Mouse (Mus musculus) brain, embryonic 14.5 days (tissue): ENCODE results near the gene Pfdn2. TPM values are rescaled to one million over a fixed set of nuclear protein-coding genes. Genes with fewer than 3 reads are reported as not detected.

Experiments
- DNase-seq: peaks from one replicate; pipeline ENCODE4 v3.0.0-alpha.2; 2011; ENCODE audit warnings: low read depth
- CTCF ChIP-seq: fragments of 200-500 bp; IDR thresholded peaks from 2 replicates; pipeline ENCODE4 v1.5.1; 2012; ENCODE audit warnings: inconsistent platforms, mild to moderate bottlenecking, moderate library complexity, borderline replicate concordance; ENCODE audit not compliant: insufficient read depth, insufficient read length; ENCODE audit errors: extremely low read depth
- POLR2A ChIP-seq: fragments of 200-500 bp; IDR thresholded peaks from 2 replicates; pipeline ENCODE4 v1.6.1; 2012; ENCODE audit warnings: mild to moderate bottlenecking, inconsistent platforms, borderline replicate concordance; ENCODE audit not compliant: poor library complexity, insufficient read depth, insufficient read length, severe bottlenecking; ENCODE audit errors: extremely low read depth
- polyA plus RNA-seq: library from polyadenylated mRNA; depleted of rRNA; stranded (reverse); fragments of >200 nt; gene quantifications from 2 replicates; pipeline ENCODE4 v1.2.3, GENCODE M21; 2012

Gene Pfdn2
- polyA plus RNA-seq, 1 experiment = 90.3 TPM

DNA sequence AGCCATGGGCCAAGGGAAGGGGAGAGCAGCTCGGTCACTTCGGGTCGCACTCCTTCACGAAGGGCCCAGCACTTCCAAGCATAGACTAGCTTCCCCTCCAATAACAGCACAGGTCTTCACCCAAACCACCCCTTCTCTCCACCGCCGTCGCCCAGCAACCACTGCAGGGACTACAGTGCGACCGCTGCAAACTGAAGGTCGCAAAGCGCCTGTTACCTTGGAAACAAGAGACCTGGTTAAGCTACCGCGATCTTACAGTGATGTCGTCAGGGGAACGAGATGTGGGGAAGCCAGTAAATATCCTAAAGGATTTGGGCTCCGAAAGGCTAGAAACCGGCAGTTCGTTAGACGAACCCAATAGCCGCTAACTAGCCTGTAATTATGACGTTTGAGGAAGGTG is 15.2 kb downstream of the Pfdn2 start, which contains the start of gene Klhdc9:
Gene Klhdc9, minus strand, starts transcription at position 143 of the 400 bp plus-strand sequence.
- TF ChIP-seq POLR2A (0 out of 2 replicates have a peak, but pooled peaks have one; percentile 16), CTCF (no peak)
- peak; percentile 99 for DNase-seq

DNA sequence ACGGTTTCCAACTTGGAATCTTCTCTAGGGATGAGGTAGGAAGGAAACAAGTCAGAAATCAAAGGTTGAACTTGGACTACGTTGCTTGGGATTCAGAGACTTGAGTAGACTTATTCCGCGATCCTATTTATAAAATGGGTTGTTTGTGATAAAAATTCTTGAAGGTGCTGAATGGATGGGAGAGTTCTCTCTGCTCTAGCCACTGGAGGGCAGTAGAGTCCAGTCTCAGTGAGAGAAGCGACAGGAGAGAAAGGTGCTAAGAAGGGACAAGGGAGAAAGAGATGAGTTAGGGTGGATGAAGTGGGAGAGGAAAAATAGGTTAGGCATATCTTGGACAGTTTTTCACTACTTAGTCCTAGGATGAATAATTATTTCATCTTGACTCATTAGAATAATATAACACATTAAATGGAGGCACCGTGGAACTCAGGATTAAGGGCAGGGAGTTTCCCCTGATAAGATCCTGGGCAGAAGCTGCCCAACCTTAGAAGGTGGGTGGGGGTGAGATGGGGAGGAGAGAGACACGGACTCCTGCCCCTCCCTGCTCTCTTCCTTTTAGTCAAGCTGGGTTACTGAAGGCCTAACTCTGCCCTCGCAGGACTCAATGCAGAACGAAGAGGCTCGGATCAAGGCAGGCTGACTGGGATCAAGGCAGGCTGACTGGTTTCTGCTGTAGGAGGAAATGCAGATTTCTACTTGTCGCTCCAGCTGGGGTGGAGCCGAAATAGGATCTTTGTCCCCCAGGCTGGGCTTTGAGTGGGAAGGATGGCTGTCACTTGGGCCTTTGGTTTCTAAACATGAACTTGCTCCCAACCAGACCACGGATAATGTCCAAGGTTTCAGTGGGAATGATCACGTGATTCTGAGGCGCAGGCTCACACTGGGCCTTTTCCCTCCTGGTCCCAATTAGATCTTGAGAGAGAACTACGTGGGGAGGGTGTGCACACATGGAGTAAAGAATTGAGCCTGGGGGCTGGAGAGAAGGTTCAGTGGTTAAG is 15.9 kb downstream of the Pfdn2 start:
- peak; percentile 92 for DNase-seq
- TF ChIP-seq POLR2A (no peak), CTCF (peak; percentile 80; the same call in 1 of the 2 replicates)

DNA sequence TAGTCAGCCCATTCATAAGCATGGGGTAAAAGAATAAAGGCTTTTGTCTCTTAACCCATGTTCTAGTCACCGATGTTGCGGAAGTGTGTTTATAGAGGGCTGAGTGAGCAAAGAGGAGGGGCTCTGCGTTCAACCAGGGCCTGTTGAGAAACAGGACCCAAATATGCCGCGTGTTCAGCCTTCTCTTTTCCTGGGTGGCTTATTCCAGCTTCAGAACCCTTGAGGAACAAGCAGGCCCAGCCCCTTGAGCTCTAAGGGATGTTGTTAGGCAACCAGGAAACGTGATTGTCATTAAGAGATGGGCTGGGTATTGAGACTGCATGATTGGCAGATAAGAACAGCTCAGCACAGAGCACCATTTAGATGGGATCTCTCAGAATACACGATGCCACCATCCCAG is 20.5 kb downstream of the Pfdn2 start:
- DNase-seq = peak; percentile 22
- TF ChIP-seq CTCF = no peak

DNA sequence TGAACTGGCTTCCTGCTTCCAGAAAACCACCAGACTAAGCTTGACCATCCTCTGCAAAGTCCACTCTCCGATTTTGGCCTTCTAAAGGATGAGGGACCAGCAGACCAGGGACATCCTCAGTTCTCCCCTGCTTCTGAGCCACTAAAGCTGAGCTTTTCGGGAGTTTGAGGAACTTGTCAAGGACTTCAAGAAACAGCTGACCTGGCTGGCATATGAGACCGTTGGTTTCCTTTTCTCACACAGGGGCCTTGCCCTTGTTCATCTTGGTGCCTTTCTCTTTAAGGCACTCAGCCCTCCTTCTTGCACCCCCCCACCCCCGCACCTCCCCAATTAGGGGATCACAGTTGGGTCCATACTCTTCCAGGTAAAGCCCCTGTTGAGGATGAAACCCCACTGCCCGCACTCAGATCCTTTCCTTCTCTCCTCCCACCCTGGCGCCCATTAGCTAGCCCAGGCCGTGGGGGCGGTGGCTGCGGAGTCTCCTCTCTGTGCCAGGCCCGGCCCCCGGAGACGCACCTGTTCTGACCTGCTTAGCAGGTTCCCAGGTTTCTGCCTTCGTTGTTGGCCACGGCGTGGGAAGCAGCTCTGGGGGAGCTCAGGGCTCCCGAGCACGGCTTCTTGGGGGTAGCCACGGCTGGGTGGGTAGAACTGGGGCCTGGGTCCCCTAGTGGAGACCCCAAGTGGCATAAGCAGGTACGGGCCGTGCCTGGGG is 24.5 kb downstream of the Pfdn2 start, which contains the start of gene Nectin4:
Gene Nectin4, plus strand, starts transcription at position 255 of the 712 bp plus-strand sequence.
- no peak for TF ChIP-seq POLR2A
- no peak for TF ChIP-seq CTCF

DNA sequence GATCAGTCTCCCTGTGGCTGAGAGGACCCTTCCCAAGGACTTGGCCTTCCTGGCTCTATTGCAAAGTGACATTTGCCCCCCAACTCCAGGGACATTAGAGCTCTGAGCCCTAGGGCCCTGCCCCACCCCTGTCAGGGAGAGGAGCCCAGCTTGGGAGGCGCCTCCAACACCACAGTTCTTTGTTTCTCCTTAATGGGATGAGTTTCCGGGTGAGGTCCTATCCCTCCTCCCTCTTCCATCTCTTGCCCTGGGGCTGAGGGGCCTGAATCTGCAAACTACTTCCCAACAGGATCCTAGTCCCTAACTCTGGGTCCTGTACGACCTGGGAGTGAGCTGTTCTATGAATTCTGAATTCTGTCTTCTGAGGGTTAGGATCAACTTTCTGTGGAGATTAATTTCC is 27.4 kb downstream of the Pfdn2 start:
- TF ChIP-seq CTCF = no peak

More for the DNA sequence above, 24.5 kb downstream of the Pfdn2 start, which contains the start of gene Nectin4:
- no peak for DNase-seq

DNA sequence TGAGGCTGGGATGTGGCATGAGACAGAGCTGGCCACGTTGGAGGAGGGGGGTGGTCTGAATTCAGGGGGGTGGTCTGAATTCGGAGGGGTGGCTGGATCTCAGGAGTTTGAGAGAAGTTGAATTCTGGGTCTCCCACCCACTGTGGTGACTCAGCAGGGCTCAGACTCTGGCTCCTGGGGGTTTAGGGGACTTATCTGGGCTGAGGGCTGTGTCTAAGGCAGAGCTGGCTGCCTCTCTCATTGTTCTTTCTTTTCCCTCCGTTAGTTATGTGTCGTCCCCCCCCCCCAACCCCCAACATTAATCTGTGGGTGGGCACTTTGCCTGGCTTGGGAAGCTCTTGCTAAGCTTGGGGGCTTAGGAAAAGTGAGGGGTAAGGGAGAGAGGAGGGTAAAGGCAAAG is 28.5 kb downstream of the Pfdn2 start:
- no peak for DNase-seq
- no peak for TF ChIP-seq POLR2A
- TF ChIP-seq CTCF = no peak

More for the DNA sequence above, 27.4 kb downstream of the Pfdn2 start:
- no peak for DNase-seq

DNA sequence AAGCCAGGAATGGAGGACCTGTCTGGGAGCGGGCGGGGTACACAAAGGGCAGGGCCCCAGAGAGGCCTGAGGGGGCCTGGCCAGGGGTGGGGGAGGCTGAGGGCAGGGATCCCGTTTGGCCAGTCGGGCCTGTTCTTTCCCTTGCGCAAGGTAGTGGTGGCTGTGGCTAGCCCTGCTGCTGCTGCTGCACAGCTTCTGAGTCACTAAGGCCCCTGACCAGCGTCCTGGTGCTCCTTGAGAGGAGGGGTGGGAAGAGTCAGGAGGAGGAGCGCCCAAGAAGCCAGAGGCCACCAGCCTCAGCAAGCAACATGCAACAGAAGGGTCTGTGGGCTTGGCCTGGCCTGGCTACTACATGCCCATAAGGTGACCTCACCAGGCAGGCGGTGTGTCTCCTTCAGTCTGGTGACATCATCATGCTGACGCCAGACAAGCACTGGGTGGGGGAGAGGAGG is 30.2 kb downstream of the Pfdn2 start:
- TF ChIP-seq POLR2A = no peak
- no peak for TF ChIP-seq CTCF
- no peak for DNase-seq

DNA sequence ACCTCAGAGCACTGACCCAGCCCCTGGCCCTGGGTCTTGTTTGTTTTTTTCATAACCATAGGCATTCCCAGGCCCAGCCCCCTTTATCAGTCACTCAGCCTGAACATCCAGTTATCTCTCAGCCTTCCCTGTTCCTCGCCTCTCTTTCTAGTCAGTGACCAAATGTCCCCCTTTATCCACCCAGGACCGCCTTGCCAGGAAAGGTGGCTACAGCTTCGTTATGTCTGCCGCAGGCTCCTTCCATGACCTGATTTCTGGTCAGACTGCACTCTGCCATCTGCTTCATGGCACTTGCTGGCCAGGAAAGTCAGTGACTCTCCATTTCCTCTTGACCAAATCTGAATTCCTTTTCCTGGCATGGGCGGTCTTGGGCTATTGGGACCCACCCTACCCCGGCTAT is 32.8 kb downstream of the Pfdn2 start:
- TF ChIP-seq CTCF (no peak), POLR2A (no peak)
- no peak for DNase-seq

DNA sequence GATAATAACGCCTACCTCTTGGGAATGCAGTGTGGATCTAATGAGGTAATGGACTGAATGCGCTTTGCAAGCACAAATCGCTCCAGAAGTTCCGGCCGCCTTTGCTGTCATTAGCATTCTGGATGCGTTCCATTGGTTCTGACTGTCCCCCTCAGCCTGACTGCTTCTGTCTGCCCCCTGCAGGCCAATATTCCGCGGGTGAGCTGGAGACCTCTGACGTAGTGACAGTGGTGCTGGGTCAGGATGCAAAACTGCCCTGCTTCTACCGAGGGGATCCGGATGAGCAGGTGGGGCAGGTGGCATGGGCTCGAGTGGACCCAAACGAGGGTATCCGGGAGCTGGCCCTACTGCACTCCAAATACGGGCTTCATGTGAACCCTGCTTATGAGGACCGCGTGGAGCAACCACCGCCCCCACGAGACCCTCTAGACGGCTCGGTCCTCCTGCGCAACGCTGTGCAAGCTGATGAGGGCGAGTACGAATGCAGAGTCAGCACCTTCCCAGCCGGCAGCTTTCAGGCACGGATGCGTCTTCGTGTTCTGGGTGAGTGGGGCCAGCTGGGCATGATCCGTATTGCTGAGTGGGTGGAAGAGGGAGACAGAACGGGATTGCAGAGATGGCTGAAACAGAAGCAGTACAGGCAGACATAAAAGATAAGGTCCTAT is 34.6 kb downstream of the Pfdn2 start:
- TF ChIP-seq CTCF (peak; percentile 78), POLR2A (no peak)
- DNase-seq = peak; percentile 91

DNA sequence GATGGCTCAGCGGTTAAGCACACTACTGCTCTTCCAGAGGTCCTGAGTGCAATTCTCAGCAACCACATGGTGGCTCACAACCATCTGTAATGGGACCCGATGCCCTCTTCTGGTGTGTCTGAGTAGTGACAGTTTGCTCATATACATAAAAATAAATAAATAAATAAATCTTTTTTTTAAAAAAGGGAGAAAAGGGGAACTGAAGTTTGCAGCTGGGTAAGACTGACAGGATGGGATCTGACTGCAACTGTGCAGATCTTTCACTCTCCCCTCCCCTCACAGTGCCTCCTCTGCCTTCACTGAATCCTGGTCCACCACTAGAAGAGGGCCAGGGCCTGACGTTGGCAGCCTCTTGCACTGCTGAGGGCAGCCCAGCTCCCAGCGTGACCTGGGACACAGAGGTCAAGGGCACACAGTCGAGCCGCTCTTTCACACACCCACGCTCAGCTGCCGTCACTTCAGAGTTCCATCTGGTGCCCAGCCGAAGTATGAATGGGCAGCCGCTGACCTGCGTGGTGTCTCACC is 36.7 kb downstream of the Pfdn2 start:
- TF ChIP-seq POLR2A (no peak), CTCF (no peak)
- no peak for DNase-seq

DNA sequence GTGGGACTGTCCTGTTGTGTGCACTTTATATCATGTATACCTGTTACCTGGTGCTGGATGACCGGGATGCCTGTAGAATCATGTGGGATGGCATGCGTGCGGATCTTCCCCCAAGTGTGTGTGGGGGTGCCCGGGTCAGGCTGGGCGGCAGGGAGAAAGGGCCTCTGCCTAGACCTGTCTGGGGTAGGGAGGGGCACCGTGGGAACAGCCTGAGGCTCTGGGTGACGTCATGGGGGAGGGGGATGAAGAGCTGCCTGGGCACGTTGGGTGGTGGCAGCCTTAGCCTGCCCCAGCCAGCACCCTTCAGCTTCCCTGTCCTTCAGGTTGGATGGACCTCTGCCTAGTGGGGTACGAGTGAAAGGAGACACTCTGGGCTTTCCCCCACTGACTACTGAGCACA is 38.9 kb downstream of the Pfdn2 start:
- no peak for DNase-seq
- TF ChIP-seq CTCF = no peak
- TF ChIP-seq POLR2A = no peak
